Mouse (Mus musculus): Measurements from ENCODE around the gene Dynlrb1.

DNA sequence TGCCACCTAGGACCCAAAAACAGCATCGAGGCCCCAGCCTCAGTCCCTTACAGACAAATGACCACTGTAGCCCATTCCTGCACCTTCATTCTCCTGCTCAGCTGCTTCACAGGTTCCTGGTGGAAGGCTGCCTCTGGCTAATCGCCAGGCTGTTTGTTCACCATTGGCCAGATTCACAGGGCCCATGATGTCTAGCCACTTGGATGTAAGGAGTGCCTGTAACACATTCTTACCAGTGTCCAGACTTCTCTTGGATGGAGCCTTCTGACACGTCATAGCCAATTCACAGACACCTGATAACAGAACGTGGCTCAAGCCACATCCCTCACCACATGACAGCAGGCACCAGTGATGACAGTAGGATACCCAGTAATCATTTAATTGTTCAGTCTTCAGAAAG, 9.9 kb downstream of the Dynlrb1 start:
- no peak for TF ChIP-seq POLR2A (IDR thresholded peaks at IDR 0.05; ENCODE audit: extremely low read depth, insufficient read depth, low read length)
- no peak for TF ChIP-seq CTCF (IDR thresholded peaks at IDR 0.05; ENCODE audit: low read depth, low read length)

Measured in liver, adult 2 months (tissue).